Mouse (Mus musculus) MEL (cell line): ENCODE measurements around the gene Kctd13. TPM values are rescaled to one million over a fixed set of nuclear protein-coding genes. Genes with fewer than 3 reads are reported as not detected.

Experiments used
- DNase-seq: peaks from one replicate; pipeline ENCODE4 v3.0.0; 2011; ENCODE audit warnings: low read depth, low spot score
- H3K27ac ChIP-seq: 2 replicates; pipeline ENCODE4 v1.5.1; 2012; ENCODE audit warnings: low read depth, mild to moderate bottlenecking, control low read depth, low read length, moderate library complexity; ENCODE audit not compliant: control insufficient read depth
- H3K27me3 ChIP-seq, 2 experiments: fragments of 150-350 bp in 1 of 2; sonication (generic) in 1 of 2; 2 replicates each; pipeline ENCODE4 v1.6.1; 2012; ENCODE audit warnings: low read length in 2 of 2, mild to moderate bottlenecking in 2 of 2, improper control_type of control experiment in 1 of 2, moderate library complexity in 1 of 2; ENCODE audit not compliant: insufficient read depth in 2 of 2, control insufficient read depth in 1 of 2
- H3K36me3 ChIP-seq, 2 experiments: 2 replicates each; pipeline ENCODE4 v1.6.1; 2012 to 2014; ENCODE audit warnings: low read length in 2 of 2, improper control_type of control experiment in 1 of 2, inconsistent platforms in 1 of 2, mild to moderate bottlenecking in 1 of 2; ENCODE audit not compliant: insufficient read depth in 2 of 2, control insufficient read depth in 1 of 2
- H3K4me1 ChIP-seq, 2 experiments: fragments of 150-350 bp in 1 of 2; sonication (generic) in 1 of 2; 2 replicates each; pipeline ENCODE4 v1.6.1; 2012; ENCODE audit warnings: low read length in 2 of 2, improper control_type of control experiment in 1 of 2, mild to moderate bottlenecking in 1 of 2; ENCODE audit not compliant: insufficient read depth in 2 of 2, control insufficient read depth in 1 of 2
- H3K4me3 ChIP-seq, 2 experiments: fragments of 150-350 bp in 1 of 2; sonication (generic) in 1 of 2; 2 replicates each; pipeline ENCODE4 v1.5.1; 2012; ENCODE audit warnings: low read depth in 2 of 2, low read length in 2 of 2, mild to moderate bottlenecking in 2 of 2, moderate library complexity in 2 of 2, control low read depth in 1 of 2, improper control_type of control experiment in 1 of 2; ENCODE audit not compliant: control insufficient read depth in 1 of 2, insufficient read depth in 1 of 2
- H3K79me2 ChIP-seq: 2 replicates; pipeline ENCODE4 v1.6.1; 2012; ENCODE audit warnings: mild to moderate bottlenecking, low read length, moderate library complexity; ENCODE audit not compliant: control insufficient read depth, poor library complexity, insufficient read depth
- H3K9ac ChIP-seq: 2 replicates; pipeline ENCODE4 v1.6.1; 2012; ENCODE audit warnings: low read depth, mild to moderate bottlenecking, control low read depth, low read length, moderate library complexity; ENCODE audit not compliant: control insufficient read depth, poor library complexity, severe bottlenecking
- H3K9me3 ChIP-seq: fragments of 150-350 bp; sonication (generic); replicated peaks from 2 replicates; pipeline ENCODE4 v1.6.1; 2012; ENCODE audit warnings: mild to moderate bottlenecking, low read length, improper control_type of control experiment, moderate library complexity; ENCODE audit not compliant: insufficient read depth
- CHD1 ChIP-seq: IDR thresholded peaks from 2 replicates; pipeline ENCODE4 v1.6.1; 2012; ENCODE audit warnings: low read depth, mild to moderate bottlenecking, inconsistent platforms, low read length, improper control_type of control experiment
- CHD2 ChIP-seq: IDR thresholded peaks from 2 replicates; pipeline ENCODE4 v1.6.1; 2011; ENCODE audit warnings: low read length, improper control_type of control experiment
- CTCF ChIP-seq, 3 experiments: IDR thresholded peaks in 2 of 3; conservative IDR thresholded peaks in 1 of 3; 2 replicates each; pipeline ENCODE4 v1.5.1; 2011 to 2012; ENCODE audit warnings: low read length in 3 of 3, low read depth in 2 of 3, mild to moderate bottlenecking in 2 of 3, improper control_type of control experiment in 1 of 3, inconsistent platforms in 1 of 3, mixed read lengths in 1 of 3, moderate library complexity in 1 of 3; ENCODE audit not compliant: control insufficient read depth in 1 of 3, insufficient read depth in 1 of 3, poor library complexity in 1 of 3, severe bottlenecking in 1 of 3
- EP300 ChIP-seq, 2 experiments: IDR thresholded peaks; 2 replicates each; pipeline ENCODE4 v1.6.1; 2011; ENCODE audit warnings: improper control_type of control experiment in 2 of 2, low read length in 2 of 2, low read depth in 1 of 2, mild to moderate bottlenecking in 1 of 2
- ETS1 ChIP-seq: IDR thresholded peaks from 2 replicates; pipeline ENCODE4 v1.6.1; 2012; ENCODE audit warnings: low read depth, mild to moderate bottlenecking, inconsistent platforms, low read length, improper control_type of control experiment, moderate library complexity
- HCFC1 ChIP-seq: IDR thresholded peaks from 2 replicates; pipeline ENCODE4 v1.6.1; 2012; ENCODE audit warnings: low read depth, mild to moderate bottlenecking, inconsistent platforms, low read length, improper control_type of control experiment, moderate library complexity
- MAX ChIP-seq: IDR thresholded peaks from 2 replicates; pipeline ENCODE4 v1.6.1; 2011; ENCODE audit warnings: low read length, improper control_type of control experiment
- MAZ ChIP-seq: IDR thresholded peaks from 2 replicates; pipeline ENCODE4 v1.6.1; 2012; ENCODE audit warnings: low read depth, mild to moderate bottlenecking, inconsistent platforms, low read length, improper control_type of control experiment
- MEF2A ChIP-seq: IDR thresholded peaks from 2 replicates; pipeline ENCODE4 v1.6.1; 2014; ENCODE audit warnings: low read depth, mild to moderate bottlenecking, inconsistent platforms, low read length, improper control_type of control experiment; ENCODE audit not compliant: poor library complexity, insufficient replicate concordance, severe bottlenecking; ENCODE audit errors: extremely low read depth
- MXI1 ChIP-seq: IDR thresholded peaks from 2 replicates; pipeline ENCODE4 v1.6.1; 2011; ENCODE audit warnings: mild to moderate bottlenecking, low read depth, low read length, improper control_type of control experiment
- MYC ChIP-seq: IDR thresholded peaks from 2 replicates; pipeline ENCODE4 v1.6.1; 2011; ENCODE audit warnings: low read depth, mild to moderate bottlenecking, low read length, improper control_type of control experiment, moderate library complexity
- NELFE ChIP-seq: IDR thresholded peaks from 2 replicates; pipeline ENCODE4 v1.6.1; 2011; ENCODE audit warnings: low read depth, low read length, improper control_type of control experiment
- POLR2A ChIP-seq, 2 experiments: IDR thresholded peaks; 2 replicates each; pipeline ENCODE4 v1.6.1; 2011 to 2012; ENCODE audit warnings: low read length in 2 of 2, mild to moderate bottlenecking in 2 of 2, control low read depth in 1 of 2, improper control_type of control experiment in 1 of 2, low read depth in 1 of 2, moderate library complexity in 1 of 2; ENCODE audit not compliant: control insufficient read depth in 1 of 2, insufficient read depth in 1 of 2, poor library complexity in 1 of 2
- POLR2AphosphoS2 ChIP-seq: IDR thresholded peaks from 2 replicates; pipeline ENCODE4 v1.6.1; 2011; ENCODE audit warnings: low read length, improper control_type of control experiment
- RAD21 ChIP-seq: IDR thresholded peaks from 2 replicates; pipeline ENCODE4 v1.6.1; 2011; ENCODE audit warnings: mild to moderate bottlenecking, low read depth, low read length, improper control_type of control experiment
- RCOR1 ChIP-seq: IDR thresholded peaks from 2 replicates; pipeline ENCODE4 v1.6.1; 2012; ENCODE audit warnings: low read depth, mild to moderate bottlenecking, inconsistent platforms, low read length, improper control_type of control experiment
- SIN3A ChIP-seq: IDR thresholded peaks from 2 replicates; pipeline ENCODE4 v1.6.1; 2012; ENCODE audit warnings: low read length, improper control_type of control experiment, inconsistent platforms
- TBP ChIP-seq: IDR thresholded peaks from 2 replicates; pipeline ENCODE4 v1.8.0; 2011; ENCODE audit warnings: low read depth, low read length, improper control_type of control experiment
- TCF12 ChIP-seq: IDR thresholded peaks from 2 replicates; pipeline ENCODE4 v1.6.1; 2014; ENCODE audit warnings: low read depth, mild to moderate bottlenecking, inconsistent platforms, low read length, improper control_type of control experiment, moderate library complexity
- USF1 ChIP-seq: IDR thresholded peaks from 2 replicates; pipeline ENCODE4 v1.6.1; 2014; ENCODE audit warnings: low read depth, mild to moderate bottlenecking, inconsistent platforms, low read length, improper control_type of control experiment, moderate library complexity
- ZMIZ1 ChIP-seq: IDR thresholded peaks from 2 replicates; pipeline ENCODE4 v1.6.1; 2012; ENCODE audit warnings: low read depth, mild to moderate bottlenecking, inconsistent platforms, low read length, improper control_type of control experiment, moderate library complexity
- polyA plus RNA-seq, 2 experiments: library from polyadenylated mRNA; stranded (reverse) in 1 of 2; unstranded in 1 of 2; fragments of >175 nt in 1 of 2; fragments of >200 nt in 1 of 2; gene quantifications; 2 replicates each; pipeline versions ENCODE4 v1.2.1 to v1.2.4; 2012; ENCODE audit warnings: low replicate concordance in 2 of 2, low read depth in 1 of 2; ENCODE audit not compliant: insufficient read length in 2 of 2, insufficient read depth in 1 of 2, missing spikeins in 1 of 2
- total RNA-seq: library from RNA; depleted of rRNA; stranded (reverse); fragments of 300-350 nt; gene quantifications from 2 replicates; pipeline ENCODE4 v1.2.3, GENCODE M21; 2012

Gene Kctd13
- total and polyA plus RNA-seq, 3 experiments, result 17.7 to 26.2 TPM; not detected in 1

- H3K27me3 ChIP-seq, result no peaks in the 10 kb centered on the region
- peak overlapping the region; percentile 84 for H3K27ac ChIP-seq
- H3K36me3 ChIP-seq, result peaks cover 0 to 5% of the 10 kb centered on the region in 2 experiments; a peak in 2 of 4 replicates
- peak overlapping the region; percentile 72 for H3K9ac ChIP-seq
- H3K4me3 ChIP-seq, result peak overlapping the region; percentile 64 to 73
- DNase-seq, result peak; percentile 94
- peak; percentile 33; the same call in 1 of the 2 replicates for TF ChIP-seq TCF12
- peak in 1 of 2 experiments; percentile 52; a peak in 2 of 4 replicates for TF ChIP-seq EP300 (IDR thresholded peaks at IDR 0.05; ENCODE audit: low read depth in 1 of 2, low read length in 2 of 2)
- TF ChIP-seq CHD1, result 0 out of 2 replicates have a peak, but pooled peaks have one; percentile 63
- TF ChIP-seq ZMIZ1, result peak; percentile 52; the same call in 1 of the 2 replicates
- peak; percentile 70 for TF ChIP-seq HCFC1
- no peak for TF ChIP-seq MEF2A
- TF ChIP-seq SIN3A, result peak; percentile 80
- TF ChIP-seq RAD21, result no peak
- TF ChIP-seq TBP, result peak; percentile 84
- TF ChIP-seq CTCF (IDR thresholded peaks at IDR 0.05 in 2 of 3, conservative IDR thresholded peaks at IDR 0.05 in 1 of 3; ENCODE audit: control insufficient read depth in 1 of 3, insufficient read depth in 1 of 3, low read depth in 2 of 3, low read length in 3 of 3, poor library complexity in 1 of 3, severe bottlenecking in 1 of 3), result no peak
- peak; percentile 79 for TF ChIP-seq MXI1
- TF ChIP-seq MAX, result peak; percentile 60; the same call in 1 of the 2 replicates
- peak; percentile 90 for TF ChIP-seq ETS1
- peak; percentile 70 for TF ChIP-seq RCOR1
- TF ChIP-seq MAZ, result peak; percentile 58; the same call in 1 of the 2 replicates
- peak; percentile 57; the same call in 1 of the 2 replicates for TF ChIP-seq MYC
- no peak for TF ChIP-seq CHD2
- no peak; the same call in 1 of the 2 replicates for TF ChIP-seq POLR2AphosphoS2
- TF ChIP-seq POLR2A (IDR thresholded peaks at IDR 0.05; ENCODE audit: control insufficient read depth in 1 of 2, insufficient read depth in 1 of 2, low read depth in 1 of 2, low read length in 2 of 2, poor library complexity in 1 of 2), result peak in 1 of 2 experiments; percentile 65; a peak in 2 of 4 replicates
- peak; percentile 52 for TF ChIP-seq NELFE
- TF ChIP-seq USF1, result no peak
- H3K9me3 ChIP-seq, result no peaks in the 10 kb centered on the region
- H3K79me2 ChIP-seq, result peaks cover 4% of the 10 kb centered on the region; the same call in 1 of the 2 replicates
- peaks cover 4 to 12% of the 10 kb centered on the region in 2 experiments; a peak in 3 of 4 replicates for H3K4me1 ChIP-seq
Measured at GRCm38 (mm10) chr7:126897390-126898101, 31.1 kb upstream of the Kctd13 start.
